Mouse (Mus musculus): ENCODE measurements at regions not wholly inside any gene's neighbourhood (a gene's known extent, or its start where the extent isn't known, plus 50 kb on each side); places are given as distances from the start of the nearest gene placed in this dataset.

- TF ChIP-seq CTCF (IDR thresholded peaks at IDR 0.05; ENCODE audit: extremely low read depth, insufficient read depth, insufficient read length, insufficient replicate concordance) (no peak), POLR2A (IDR thresholded peaks at IDR 0.05; ENCODE audit: low read depth, low read length) (no peak)
- Histone ChIP-seq H3K4me1 (ENCODE audit: control insufficient read depth, insufficient read depth, insufficient read length) (no peaks in the 10 kb centered on the region), H3K36me3 (ENCODE audit: control insufficient read depth, insufficient read depth, low read length) (no peaks in the 10 kb centered on the region), H3K4me3 (ENCODE audit: extremely low read depth, insufficient read depth, insufficient read length) (no peak overlapping the region), H3K27ac (ENCODE audit: insufficient read depth, low read length) (no peak overlapping the region), H3K27me3 (ENCODE audit: control insufficient read depth, insufficient read depth, low read length) (no peaks in the 10 kb centered on the region)
- no peak for DNase-seq (ENCODE audit: low read depth in 1 of 2, low spot score in 2 of 2)
- 56% methylated on average over 3 of the region's 3 CpGs for WGBS
Measured at GRCm38 (mm10) chr15:42768396-42768795, 2634.2 kb downstream of the 9330182O14Rik start.

- no peak for DNase-seq (ENCODE audit: low read depth in 1 of 2, low spot score in 2 of 2)
- no peak overlapping the region for H3K4me3 ChIP-seq (ENCODE audit: extremely low read depth, insufficient read depth, insufficient read length)
- no peaks in the 10 kb centered on the region for H3K36me3 ChIP-seq (ENCODE audit: control insufficient read depth, insufficient read depth, low read length)
- no peaks in the 10 kb centered on the region for H3K27me3 ChIP-seq (ENCODE audit: control insufficient read depth, insufficient read depth, low read length)
- no peak overlapping the region for H3K27ac ChIP-seq (ENCODE audit: insufficient read depth, low read length)
- TF ChIP-seq CTCF (IDR thresholded peaks at IDR 0.05; ENCODE audit: extremely low read depth, insufficient read depth, insufficient read length, insufficient replicate concordance), result no peak
- TF ChIP-seq POLR2A (IDR thresholded peaks at IDR 0.05; ENCODE audit: low read depth, low read length), result no peak
- H3K4me1 ChIP-seq (ENCODE audit: control insufficient read depth, insufficient read depth, insufficient read length), result no peaks in the 10 kb centered on the region
Measured at GRCm38 (mm10) chr15:42779903-42780302, 2645.7 kb downstream of the 9330182O14Rik start.

- no peak for DNase-seq (ENCODE audit: low read depth in 1 of 2, low spot score in 2 of 2)
- no peak overlapping the region for H3K4me3 ChIP-seq (ENCODE audit: extremely low read depth, insufficient read depth, insufficient read length)
- no peaks in the 10 kb centered on the region for H3K36me3 ChIP-seq (ENCODE audit: control insufficient read depth, insufficient read depth, low read length)
- TF ChIP-seq CTCF (IDR thresholded peaks at IDR 0.05; ENCODE audit: extremely low read depth, insufficient read depth, insufficient read length, insufficient replicate concordance) (no peak), POLR2A (IDR thresholded peaks at IDR 0.05; ENCODE audit: low read depth, low read length) (no peak)
- no peaks in the 10 kb centered on the region for H3K4me1 ChIP-seq (ENCODE audit: control insufficient read depth, insufficient read depth, insufficient read length)
- no peak overlapping the region for H3K27ac ChIP-seq (ENCODE audit: insufficient read depth, low read length)
- WGBS, result 78% methylated on average over 1 of the region's 1 CpGs
- no peaks in the 10 kb centered on the region for H3K27me3 ChIP-seq (ENCODE audit: control insufficient read depth, insufficient read depth, low read length)
Measured at GRCm38 (mm10) chr15:42801217-42801616, 2667.1 kb downstream of the 9330182O14Rik start.

- WGBS, result 88% methylated on average over 1 of the region's 1 CpGs
- DNase-seq (ENCODE audit: low read depth in 1 of 2, low spot score in 2 of 2), result no peak
- no peak for TF ChIP-seq POLR2A (IDR thresholded peaks at IDR 0.05; ENCODE audit: low read depth, low read length)
- no peak for TF ChIP-seq CTCF (IDR thresholded peaks at IDR 0.05; ENCODE audit: extremely low read depth, insufficient read depth, insufficient read length, insufficient replicate concordance)
Measured at GRCm38 (mm10) chr15:42810871-42811490, 2676.8 kb downstream of the 9330182O14Rik start.

GRCm38 (mm10) chr15:42815026-42815724 is 2681.0 kb downstream of the 9330182O14Rik start:
- WGBS, result 82% methylated on average over 4 of the region's 4 CpGs
- H3K36me3 ChIP-seq (ENCODE audit: control insufficient read depth, insufficient read depth, low read length), result no peaks in the 10 kb centered on the region

More at GRCm38 (mm10) chr15:42810871-42811490, 2676.8 kb downstream of the 9330182O14Rik start:
- no peak overlapping the region for H3K27ac ChIP-seq (ENCODE audit: insufficient read depth, low read length)
- no peaks in the 10 kb centered on the region for H3K4me1 ChIP-seq (ENCODE audit: control insufficient read depth, insufficient read depth, insufficient read length)
- H3K36me3 ChIP-seq (ENCODE audit: control insufficient read depth, insufficient read depth, low read length), result no peaks in the 10 kb centered on the region
- no peaks in the 10 kb centered on the region for H3K27me3 ChIP-seq (ENCODE audit: control insufficient read depth, insufficient read depth, low read length)
- no peak overlapping the region for H3K4me3 ChIP-seq (ENCODE audit: extremely low read depth, insufficient read depth, insufficient read length)

GRCm38 (mm10) chr15:42838839-42839238 is 2704.7 kb downstream of the 9330182O14Rik start:
- DNase-seq (ENCODE audit: low read depth in 1 of 2, low spot score in 2 of 2), result no peak
- WGBS, result 84% methylated on average over 1 of the region's 1 CpGs
- Histone ChIP-seq H3K27ac (ENCODE audit: insufficient read depth, low read length) (no peak overlapping the region), H3K4me1 (ENCODE audit: control insufficient read depth, insufficient read depth, insufficient read length) (no peaks in the 10 kb centered on the region), H3K4me3 (ENCODE audit: extremely low read depth, insufficient read depth, insufficient read length) (no peak overlapping the region), H3K27me3 (ENCODE audit: control insufficient read depth, insufficient read depth, low read length) (no peaks in the 10 kb centered on the region), H3K36me3 (ENCODE audit: control insufficient read depth, insufficient read depth, low read length) (no peaks in the 10 kb centered on the region)
- no peak for TF ChIP-seq POLR2A (IDR thresholded peaks at IDR 0.05; ENCODE audit: low read depth, low read length)
- no peak for TF ChIP-seq CTCF (IDR thresholded peaks at IDR 0.05; ENCODE audit: extremely low read depth, insufficient read depth, insufficient read length, insufficient replicate concordance)

More at GRCm38 (mm10) chr15:42815026-42815724, 2681.0 kb downstream of the 9330182O14Rik start:
- no peak for DNase-seq (ENCODE audit: low read depth in 1 of 2, low spot score in 2 of 2)
- TF ChIP-seq POLR2A (IDR thresholded peaks at IDR 0.05; ENCODE audit: low read depth, low read length) (no peak), CTCF (IDR thresholded peaks at IDR 0.05; ENCODE audit: extremely low read depth, insufficient read depth, insufficient read length, insufficient replicate concordance) (no peak)
- no peak overlapping the region for H3K4me3 ChIP-seq (ENCODE audit: extremely low read depth, insufficient read depth, insufficient read length)
- no peaks in the 10 kb centered on the region for H3K27me3 ChIP-seq (ENCODE audit: control insufficient read depth, insufficient read depth, low read length)
- no peaks in the 10 kb centered on the region for H3K4me1 ChIP-seq (ENCODE audit: control insufficient read depth, insufficient read depth, insufficient read length)
- H3K27ac ChIP-seq (ENCODE audit: insufficient read depth, low read length), result no peak overlapping the region

- H3K4me1 ChIP-seq (ENCODE audit: control insufficient read depth, insufficient read depth, insufficient read length), result no peaks in the 10 kb centered on the region
- H3K36me3 ChIP-seq (ENCODE audit: control insufficient read depth, insufficient read depth, low read length), result no peaks in the 10 kb centered on the region
- H3K27ac ChIP-seq (ENCODE audit: insufficient read depth, low read length), result no peak overlapping the region
- H3K27me3 ChIP-seq (ENCODE audit: control insufficient read depth, insufficient read depth, low read length), result no peaks in the 10 kb centered on the region
- TF ChIP-seq POLR2A (IDR thresholded peaks at IDR 0.05; ENCODE audit: low read depth, low read length) (no peak), CTCF (IDR thresholded peaks at IDR 0.05; ENCODE audit: extremely low read depth, insufficient read depth, insufficient read length, insufficient replicate concordance) (no peak)
- DNase-seq (ENCODE audit: low read depth in 1 of 2, low spot score in 2 of 2), result no peak
- no peak overlapping the region for H3K4me3 ChIP-seq (ENCODE audit: extremely low read depth, insufficient read depth, insufficient read length)
- 48% methylated on average over 2 of the region's 2 CpGs for WGBS
Measured at GRCm38 (mm10) chr15:42850003-42850402, 2715.8 kb downstream of the 9330182O14Rik start.

Measured in spleen, adult 2 months (tissue).